Mouse (Mus musculus): ENCODE results near the gene Raly. TPM values are rescaled to one million over a fixed set of nuclear protein-coding genes. Genes with fewer than 3 reads are reported as not detected.
A peak's percentile ranks its signal among the peaks of the same experiment; 100 is the strongest.

Raly gene
- 27.2 and 29.8 TPM in 2 replicates for polyA plus RNA-seq (2016; fragmentation: Nextera tagmentation; extraction: Ambion mirVana)

DNA sequence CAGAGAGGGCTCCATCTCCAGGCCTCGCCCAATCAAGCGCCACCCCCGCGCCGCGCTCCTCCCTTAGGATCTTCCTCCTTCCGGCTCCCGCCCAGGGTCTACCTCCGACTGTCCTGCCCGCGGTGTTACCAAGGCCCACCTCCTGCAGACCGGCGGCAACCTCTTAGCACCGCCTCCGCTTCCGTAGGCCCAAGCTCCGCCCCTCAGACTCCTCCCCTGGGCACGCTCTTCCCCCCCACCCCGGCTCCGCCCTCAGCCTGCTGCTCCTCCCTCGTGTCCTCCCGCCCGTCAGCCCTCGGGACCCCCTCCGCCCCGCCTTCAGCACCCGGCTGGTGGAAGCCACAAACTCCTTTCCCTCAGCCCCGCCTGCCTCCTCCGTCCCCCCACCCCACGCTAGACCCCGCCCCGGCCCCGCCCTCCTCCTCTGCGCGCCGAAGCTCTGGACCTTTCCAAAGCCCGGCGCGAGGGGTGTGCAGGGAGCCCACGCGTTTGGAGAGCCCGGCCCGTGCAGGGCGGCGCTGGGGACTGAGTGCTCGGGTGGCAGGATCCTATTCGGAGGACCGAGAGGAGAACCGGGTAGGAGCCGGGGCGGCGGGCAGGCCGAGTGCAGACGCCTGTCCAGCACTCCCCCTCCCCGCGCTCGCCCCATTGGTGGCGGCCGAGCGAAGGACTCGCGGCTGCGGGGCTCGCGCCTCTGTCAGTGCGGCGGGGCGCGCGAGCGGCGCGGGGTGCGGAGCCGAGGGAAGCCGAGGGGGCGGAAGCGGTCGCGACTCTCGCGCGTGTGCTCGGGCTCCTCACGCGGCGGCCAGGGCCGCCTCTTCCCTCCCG, at the start of gene Raly, which contains the start of gene a:
Gene Raly, plus strand, starts transcription at position 441 of the 828 bp plus-strand sequence.
Gene a, plus strand, starts transcription at position 747 of the 828 bp plus-strand sequence.
- ATAC-seq (ENCODE audit: insufficient number of reproducible peaks, low FRiP score), result peak; percentile 96
- H3K4me1 ChIP-seq (replicated peaks), result peaks cover 46% of the 10 kb centered on the region
- H3K27me3 ChIP-seq (replicated peaks), result no peaks in the 10 kb centered on the region
- H3K9me3 ChIP-seq (replicated peaks), result no peaks in the 10 kb centered on the region
- no peaks in the 10 kb centered on the region for H3K36me3 ChIP-seq
- H3K9ac ChIP-seq, result peak within 1 kb of the TSS; percentile 98
- under 1% methylated on average over 66 of the region's 89 CpGs for WGBS
- H3K4me2 ChIP-seq, result peak within 1 kb of the TSS; percentile 78
- H3K4me3 ChIP-seq, result peak within 1 kb of the TSS; percentile 88
- H3K27ac ChIP-seq (ENCODE audit: poor library complexity, severe bottlenecking), result peak within 1 kb of the TSS; percentile 95

DNA sequence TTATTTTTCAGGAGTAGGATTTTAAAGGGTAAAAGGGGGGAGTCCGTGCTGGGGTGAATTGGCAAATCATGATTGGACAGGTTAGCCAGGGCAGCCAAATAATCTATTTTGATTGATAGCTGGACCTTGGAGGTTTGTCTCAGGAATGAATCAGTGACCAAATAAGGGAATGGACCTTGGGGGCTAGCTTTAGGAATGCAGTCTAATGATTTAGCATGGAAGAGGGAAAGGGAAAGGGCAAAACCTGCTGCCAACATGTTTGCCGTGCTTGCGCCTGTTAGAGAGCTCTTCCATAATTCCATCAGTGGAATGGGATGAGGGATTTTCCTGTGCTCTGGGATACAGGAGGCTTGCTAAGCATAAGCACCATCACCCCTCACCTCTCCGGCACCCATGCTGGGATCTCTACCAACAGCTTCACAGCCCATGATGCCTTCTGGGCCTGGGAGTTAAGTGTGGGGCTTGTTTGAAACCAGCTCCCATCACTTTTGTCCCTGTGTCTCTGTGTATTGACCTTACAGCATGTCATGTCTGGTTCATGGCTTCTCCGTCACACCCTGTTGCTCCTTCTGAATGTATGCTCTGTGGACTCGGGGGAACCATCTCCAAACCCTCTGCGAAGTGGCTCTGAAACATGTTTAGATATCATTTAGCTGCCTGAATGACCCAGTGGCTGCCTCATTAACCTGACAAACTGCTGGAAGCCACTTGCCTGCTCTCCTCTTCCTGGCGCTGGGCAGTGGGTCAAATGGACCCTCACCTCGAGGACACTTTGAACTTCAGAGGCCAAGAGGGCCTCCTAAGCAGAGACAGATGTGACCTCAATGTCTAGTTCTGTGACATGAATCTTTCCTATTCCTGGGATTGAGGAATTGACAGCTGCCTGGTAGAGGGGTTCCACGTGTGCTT, 47.7 kb upstream of the Raly start:
- no peaks in the 10 kb centered on the region for H3K9me3 ChIP-seq (replicated peaks)
- H3K4me2 ChIP-seq, result no peak overlapping the region
- no peaks in the 10 kb centered on the region for H3K27me3 ChIP-seq (replicated peaks)
- no peak overlapping the region for H3K27ac ChIP-seq (ENCODE audit: poor library complexity, severe bottlenecking)
- WGBS, result 71% methylated on average over 10 of the region's 10 CpGs
- ATAC-seq (ENCODE audit: insufficient number of reproducible peaks, low FRiP score), result no peak
- H3K4me3 ChIP-seq, result no peak overlapping the region
- no peaks in the 10 kb centered on the region for H3K36me3 ChIP-seq
- H3K9ac ChIP-seq, result no peak overlapping the region
- H3K4me1 ChIP-seq (replicated peaks), result no peaks in the 10 kb centered on the region

DNA sequence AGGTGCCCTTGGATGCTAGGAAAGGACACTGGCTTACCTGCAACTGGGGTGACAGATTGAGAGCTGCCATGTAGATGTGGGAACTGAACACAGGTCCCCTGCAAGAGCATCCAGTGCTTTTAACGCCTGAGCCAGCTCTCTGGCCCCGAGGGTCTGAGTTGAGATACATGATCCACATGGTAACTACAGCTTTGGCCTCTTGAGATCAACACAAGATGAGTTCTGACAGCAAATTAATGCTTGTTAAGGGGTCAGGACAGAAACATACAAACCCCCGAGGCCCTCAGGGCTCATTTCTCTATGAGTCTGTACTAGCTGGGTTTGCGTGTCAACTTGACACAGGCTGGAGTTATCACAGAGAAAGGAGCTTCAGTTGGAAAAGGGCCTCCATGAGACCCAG, 47.0 kb upstream of the Raly start:
- Histone ChIP-seq H3K36me3 (no peaks in the 10 kb centered on the region), H3K4me2 (no peak overlapping the region), H3K9ac (no peak overlapping the region), H3K4me3 (no peak overlapping the region), H3K27ac (ENCODE audit: poor library complexity, severe bottlenecking) (no peak overlapping the region), H3K9me3 (replicated peaks) (no peaks in the 10 kb centered on the region), H3K4me1 (replicated peaks) (no peaks in the 10 kb centered on the region), H3K27me3 (replicated peaks) (no peaks in the 10 kb centered on the region)
- ATAC-seq (ENCODE audit: insufficient number of reproducible peaks, low FRiP score), result no peak
- 74% methylated on average over 4 of the region's 4 CpGs for WGBS

DNA sequence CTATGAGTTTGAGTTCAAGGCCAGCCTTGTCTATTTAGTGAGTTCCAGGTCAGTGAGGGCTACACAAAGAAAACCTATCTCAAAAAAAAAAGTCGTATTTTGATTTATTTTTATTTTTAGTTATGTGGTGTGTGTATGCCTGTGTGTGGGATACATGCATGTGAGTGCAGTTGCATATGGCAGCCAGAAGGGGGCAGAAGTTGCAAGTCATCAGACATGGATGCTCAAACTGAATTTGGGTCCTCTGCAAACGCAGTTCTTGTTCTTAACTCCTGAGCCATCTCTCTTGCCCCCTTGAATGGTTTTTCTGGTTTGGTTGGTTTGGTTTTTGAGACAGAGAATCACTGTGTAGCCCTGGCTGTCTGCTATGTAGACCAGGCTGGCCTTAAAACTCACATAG, 42.5 kb upstream of the Raly start:
- Histone ChIP-seq H3K4me1 (replicated peaks) (no peaks in the 10 kb centered on the region), H3K9me3 (replicated peaks) (no peaks in the 10 kb centered on the region), H3K36me3 (no peaks in the 10 kb centered on the region)

DNA sequence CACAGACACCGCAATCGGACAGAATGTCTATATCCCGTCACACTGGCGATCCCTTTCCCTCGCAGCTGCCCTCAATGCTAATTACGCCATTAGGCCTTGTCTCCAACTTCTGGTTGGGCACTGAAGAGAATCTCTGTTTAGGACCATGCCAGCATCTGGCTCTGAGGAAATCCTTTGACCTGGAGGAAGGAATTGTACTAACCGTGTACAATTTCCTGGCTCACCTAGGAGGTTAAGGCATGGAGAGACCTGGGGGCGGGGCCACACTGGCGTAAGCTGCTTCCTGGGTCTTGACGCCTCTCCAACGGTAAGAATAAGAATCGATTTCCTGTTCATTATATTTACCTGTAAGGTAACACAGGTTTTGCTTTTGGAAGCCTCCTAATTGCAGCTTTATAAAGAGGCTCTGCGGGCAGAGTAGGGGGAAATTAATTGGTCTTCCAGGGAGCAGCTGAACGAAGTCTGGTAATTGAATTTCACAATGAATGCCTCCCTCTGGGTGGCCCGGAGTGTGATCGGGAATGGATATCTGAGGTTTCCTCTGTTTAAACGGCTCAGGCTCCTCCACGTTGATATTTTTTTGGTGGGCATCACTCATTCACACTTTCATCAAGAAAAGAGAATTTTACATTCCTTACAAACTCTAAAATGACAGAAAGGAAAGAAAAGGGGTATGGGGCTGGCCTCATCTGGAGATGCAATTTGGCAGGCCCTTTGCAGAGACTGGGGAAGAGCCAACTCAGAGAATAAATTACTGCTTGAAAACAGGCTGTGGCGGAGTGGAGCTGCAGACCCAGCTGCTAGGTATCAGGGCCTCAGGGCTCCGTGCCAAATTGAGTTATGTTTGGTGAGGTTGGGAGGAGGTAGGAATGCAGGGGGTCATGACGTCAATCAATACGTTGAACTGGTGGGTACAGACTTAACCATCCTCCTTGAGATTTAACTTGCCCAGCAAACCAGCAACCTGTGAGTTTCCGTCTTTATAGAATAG, 41.6 kb upstream of the Raly start:
- Histone ChIP-seq H3K27ac (ENCODE audit: poor library complexity, severe bottlenecking) (no peak overlapping the region), H3K9me3 (replicated peaks) (no peaks in the 10 kb centered on the region), H3K4me3 (no peak overlapping the region), H3K27me3 (replicated peaks) (no peaks in the 10 kb centered on the region), H3K4me1 (replicated peaks) (no peaks in the 10 kb centered on the region), H3K36me3 (no peaks in the 10 kb centered on the region), H3K9ac (no peak overlapping the region), H3K4me2 (no peak overlapping the region)
- 68% methylated on average over 23 of the region's 23 CpGs for WGBS
- no peak for ATAC-seq (ENCODE audit: insufficient number of reproducible peaks, low FRiP score)

More for the DNA sequence above, 42.5 kb upstream of the Raly start:
- no peak overlapping the region for H3K4me3 ChIP-seq
- no peak for ATAC-seq (ENCODE audit: insufficient number of reproducible peaks, low FRiP score)
- WGBS, result 78% methylated on average over 2 of the region's 2 CpGs
- H3K9ac ChIP-seq, result no peak overlapping the region
- no peak overlapping the region for H3K4me2 ChIP-seq
- H3K27ac ChIP-seq (ENCODE audit: poor library complexity, severe bottlenecking), result no peak overlapping the region
- H3K27me3 ChIP-seq (replicated peaks), result no peaks in the 10 kb centered on the region

DNA sequence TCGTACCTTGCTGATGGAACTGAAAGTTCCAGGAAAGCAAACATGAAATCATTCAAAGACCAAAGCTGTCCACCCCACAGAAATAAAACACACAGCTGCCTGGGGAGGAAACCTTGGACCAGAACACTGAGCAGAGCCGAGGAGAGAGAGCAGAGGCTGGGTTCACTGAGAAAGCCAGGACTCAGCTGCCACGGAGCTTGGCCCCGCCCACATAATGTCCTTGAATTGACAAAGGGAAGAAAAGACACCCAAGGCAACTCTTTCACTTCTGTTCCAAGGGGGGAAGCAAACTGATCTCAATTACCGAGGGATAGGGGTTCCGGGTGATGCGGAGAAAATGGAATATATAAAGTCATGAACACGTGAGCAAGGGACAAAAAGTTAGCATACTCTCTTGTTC, 39.0 kb upstream of the Raly start:
- Histone ChIP-seq H3K27me3 (replicated peaks) (no peaks in the 10 kb centered on the region), H3K9ac (no peak overlapping the region), H3K9me3 (replicated peaks) (no peaks in the 10 kb centered on the region), H3K27ac (ENCODE audit: poor library complexity, severe bottlenecking) (no peak overlapping the region), H3K36me3 (no peaks in the 10 kb centered on the region), H3K4me3 (no peak overlapping the region), H3K4me2 (no peak overlapping the region), H3K4me1 (replicated peaks) (no peaks in the 10 kb centered on the region)
- WGBS, result 64% methylated on average over 8 of the region's 8 CpGs
- no peak for ATAC-seq (ENCODE audit: insufficient number of reproducible peaks, low FRiP score)

DNA sequence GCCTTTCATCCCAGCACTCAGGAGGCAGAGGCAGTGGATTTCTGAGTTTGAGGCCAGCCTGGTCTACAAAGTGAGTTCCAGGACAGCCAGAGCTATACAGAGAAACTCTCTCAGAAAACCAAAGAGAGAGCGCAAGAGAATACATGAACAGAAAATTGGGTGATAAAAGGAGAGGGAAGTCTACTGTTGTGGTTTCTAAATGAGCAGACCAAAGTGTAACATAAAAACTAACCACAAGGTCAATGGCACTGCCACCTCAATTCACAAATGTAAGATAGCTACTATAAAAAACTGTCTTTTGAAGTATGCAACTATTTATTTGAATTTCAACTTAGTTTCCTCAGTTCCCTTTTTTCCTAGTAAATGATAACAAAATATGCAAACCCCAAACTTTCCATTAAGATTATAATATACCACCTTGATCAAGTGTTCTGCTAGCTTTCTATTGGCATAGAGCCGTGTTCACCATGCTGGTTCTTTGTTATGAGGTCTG, 36.8 kb upstream of the Raly start:
- Histone ChIP-seq H3K4me2 (no peak overlapping the region), H3K4me1 (replicated peaks) (no peaks in the 10 kb centered on the region), H3K36me3 (no peaks in the 10 kb centered on the region), H3K9ac (no peak overlapping the region), H3K9me3 (replicated peaks) (no peaks in the 10 kb centered on the region), H3K4me3 (no peak overlapping the region), H3K27me3 (replicated peaks) (no peaks in the 10 kb centered on the region), H3K27ac (ENCODE audit: poor library complexity, severe bottlenecking) (no peak overlapping the region)
- WGBS, result 82% methylated on average over 2 of the region's 2 CpGs
- no peak for ATAC-seq (ENCODE audit: insufficient number of reproducible peaks, low FRiP score)

DNA sequence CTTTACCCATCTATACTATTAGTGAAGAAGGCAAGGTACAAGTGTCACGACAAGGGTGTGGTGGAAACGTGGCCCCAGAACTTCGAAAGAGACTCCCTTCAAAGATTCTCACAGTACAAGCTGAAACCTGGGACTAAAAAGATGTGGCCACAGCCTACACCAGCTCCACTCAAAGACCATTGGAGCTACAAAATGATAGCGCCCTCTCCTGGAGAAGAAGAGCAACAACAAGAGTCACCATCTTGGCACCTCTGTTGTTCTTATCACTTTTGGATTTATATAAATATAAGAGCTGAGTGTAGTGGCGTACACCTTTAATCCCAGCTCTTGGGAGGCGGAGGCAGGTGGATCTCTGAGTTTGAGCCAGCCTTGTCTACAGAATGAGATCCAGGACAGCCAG, 35.1 kb upstream of the Raly start:
- Histone ChIP-seq H3K27me3 (replicated peaks) (no peaks in the 10 kb centered on the region), H3K9me3 (replicated peaks) (no peaks in the 10 kb centered on the region), H3K27ac (ENCODE audit: poor library complexity, severe bottlenecking) (no peak overlapping the region), H3K4me1 (replicated peaks) (no peaks in the 10 kb centered on the region), H3K4me3 (no peak overlapping the region), H3K36me3 (no peaks in the 10 kb centered on the region), H3K4me2 (no peak overlapping the region), H3K9ac (no peak overlapping the region)
- 54% methylated on average over 6 of the region's 6 CpGs for WGBS
- ATAC-seq (ENCODE audit: insufficient number of reproducible peaks, low FRiP score), result no peak

DNA sequence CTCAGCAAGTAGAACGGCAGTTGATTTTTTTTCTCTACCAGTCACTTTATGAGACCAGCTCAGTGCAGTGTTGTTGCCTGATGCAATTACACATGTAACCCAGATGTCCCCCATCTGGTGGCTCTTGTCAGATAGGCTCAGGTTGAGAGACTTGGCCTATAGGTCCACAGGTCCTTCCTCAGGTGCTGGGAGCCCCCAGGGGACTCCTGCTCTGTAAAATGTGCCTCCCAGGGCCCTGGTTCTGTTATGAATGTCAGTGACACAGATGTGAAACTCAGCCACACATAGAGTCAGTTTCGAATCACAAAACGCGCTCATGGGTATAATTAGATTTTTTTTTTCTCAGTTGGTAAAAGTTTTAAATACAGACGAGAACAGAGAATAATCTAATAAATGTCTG, 33.2 kb upstream of the Raly start:
- H3K4me3 ChIP-seq, result no peak overlapping the region
- no peak overlapping the region for H3K27ac ChIP-seq (ENCODE audit: poor library complexity, severe bottlenecking)
- no peaks in the 10 kb centered on the region for H3K9me3 ChIP-seq (replicated peaks)
- H3K36me3 ChIP-seq, result no peaks in the 10 kb centered on the region
- no peak overlapping the region for H3K4me2 ChIP-seq
- H3K27me3 ChIP-seq (replicated peaks), result no peaks in the 10 kb centered on the region
- H3K4me1 ChIP-seq (replicated peaks), result no peaks in the 10 kb centered on the region
- no peak overlapping the region for H3K9ac ChIP-seq
- no peak for ATAC-seq (ENCODE audit: insufficient number of reproducible peaks, low FRiP score)
- 87% methylated on average over 5 of the region's 5 CpGs for WGBS

DNA sequence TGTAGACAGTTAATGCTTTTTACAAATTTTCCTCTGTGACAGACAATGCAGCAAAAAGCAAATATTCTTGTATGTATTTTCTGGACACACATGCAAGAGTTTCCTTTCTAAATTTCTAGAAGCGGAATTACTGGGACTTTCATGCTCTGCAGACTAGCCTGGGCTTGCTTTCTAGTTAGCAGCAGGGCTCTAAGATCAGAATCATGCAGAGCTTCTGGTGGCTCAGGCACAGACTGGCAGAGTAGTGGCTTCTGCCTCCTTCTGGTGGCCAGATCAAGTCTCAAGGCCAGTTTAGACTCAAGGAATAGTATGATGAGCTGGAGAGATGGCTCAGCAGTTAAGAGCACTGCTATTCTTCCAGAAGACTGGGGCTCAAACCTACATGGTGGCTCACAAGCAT, 32.4 kb upstream of the Raly start:
- Histone ChIP-seq H3K4me1 (replicated peaks) (peaks cover 6% of the 10 kb centered on the region), H3K4me2 (no peak overlapping the region), H3K27me3 (replicated peaks) (no peaks in the 10 kb centered on the region), H3K4me3 (no peak overlapping the region), H3K27ac (ENCODE audit: poor library complexity, severe bottlenecking) (no peak overlapping the region), H3K9ac (no peak overlapping the region), H3K9me3 (replicated peaks) (no peaks in the 10 kb centered on the region), H3K36me3 (no peaks in the 10 kb centered on the region)
- no peak for ATAC-seq (ENCODE audit: insufficient number of reproducible peaks, low FRiP score)
- WGBS, result 78% methylated on average over 1 of the region's 1 CpGs

All from heart, embryonic 12.5 days (tissue).